Mouse (Mus musculus): Measurements from ENCODE around the gene Magi1. TPM values are rescaled to one million over a fixed set of nuclear protein-coding genes. Genes with fewer than 3 reads are reported as not detected.

The Magi1 gene
- polyA plus RNA-seq, 1 experiment: not detected

- Histone ChIP-seq H3K27ac (ENCODE audit: insufficient read depth, low read depth, low read length) (no peak overlapping the region), H3K4me3 (ENCODE audit: insufficient read depth, low read length) (no peak overlapping the region), H3K4me1 (ENCODE audit: control insufficient read depth, insufficient read depth, low read length) (no peaks in the 10 kb centered on the region)
- TF ChIP-seq CTCF (IDR thresholded peaks at IDR 0.05; ENCODE audit: low read depth, low read length): no peak
Measured at GRCm38 (mm10) chr6:94260831-94261230, 22.9 kb downstream of the Magi1 start.

- Histone ChIP-seq H3K27ac (ENCODE audit: insufficient read depth, low read depth, low read length) (no peak overlapping the region), H3K4me3 (ENCODE audit: insufficient read depth, low read length) (no peak overlapping the region), H3K4me1 (ENCODE audit: control insufficient read depth, insufficient read depth, low read length) (peaks cover 2% of the 10 kb centered on the region; the same call in 1 of the 2 replicates)
- TF ChIP-seq CTCF (IDR thresholded peaks at IDR 0.05; ENCODE audit: low read depth, low read length) (no peak), POLR2A (IDR thresholded peaks at IDR 0.05; ENCODE audit: borderline replicate concordance, low read depth, low read length) (no peak)
Measured at GRCm38 (mm10) chr6:94259981-94260380, 23.7 kb downstream of the Magi1 start.

- TF ChIP-seq CTCF (IDR thresholded peaks at IDR 0.05; ENCODE audit: low read depth, low read length): no peak
- TF ChIP-seq POLR2A (IDR thresholded peaks at IDR 0.05; ENCODE audit: borderline replicate concordance, low read depth, low read length): no peak
- H3K4me1 ChIP-seq (ENCODE audit: control insufficient read depth, insufficient read depth, low read length): peaks cover 8% of the 10 kb centered on the region
- H3K4me3 ChIP-seq (ENCODE audit: insufficient read depth, low read length): no peak overlapping the region
- no peak overlapping the region for H3K27ac ChIP-seq (ENCODE audit: insufficient read depth, low read depth, low read length)
Measured at GRCm38 (mm10) chr6:94257831-94258173, 25.9 kb downstream of the Magi1 start.

GRCm38 (mm10) chr6:94256982-94257830, 26.5 kb downstream of the Magi1 start:
- TF ChIP-seq CTCF (IDR thresholded peaks at IDR 0.05; ENCODE audit: low read depth, low read length): no peak
- TF ChIP-seq POLR2A (IDR thresholded peaks at IDR 0.05; ENCODE audit: borderline replicate concordance, low read depth, low read length): no peak
- Histone ChIP-seq H3K4me3 (ENCODE audit: insufficient read depth, low read length) (no peak overlapping the region), H3K4me1 (ENCODE audit: control insufficient read depth, insufficient read depth, low read length) (peaks cover 8% of the 10 kb centered on the region), H3K27ac (ENCODE audit: insufficient read depth, low read depth, low read length) (no peak overlapping the region)

- TF ChIP-seq POLR2A (IDR thresholded peaks at IDR 0.05; ENCODE audit: borderline replicate concordance, low read depth, low read length): no peak
- Histone ChIP-seq H3K4me1 (ENCODE audit: control insufficient read depth, insufficient read depth, low read length) (peaks cover 8% of the 10 kb centered on the region), H3K4me3 (ENCODE audit: insufficient read depth, low read length) (no peak overlapping the region; the same call in 1 of the 2 replicates), H3K27ac (ENCODE audit: insufficient read depth, low read depth, low read length) (no peak overlapping the region)
Measured at GRCm38 (mm10) chr6:94253943-94254342, 29.8 kb downstream of the Magi1 start.

- Histone ChIP-seq H3K27ac (ENCODE audit: insufficient read depth, low read depth, low read length) (no peak overlapping the region), H3K4me3 (ENCODE audit: insufficient read depth, low read length) (no peak overlapping the region), H3K4me1 (ENCODE audit: control insufficient read depth, insufficient read depth, low read length) (peaks cover 8% of the 10 kb centered on the region)
- TF ChIP-seq POLR2A (IDR thresholded peaks at IDR 0.05; ENCODE audit: borderline replicate concordance, low read depth, low read length) (no peak), CTCF (IDR thresholded peaks at IDR 0.05; ENCODE audit: low read depth, low read length) (no peak)
Measured at GRCm38 (mm10) chr6:94251358-94251945, 32.3 kb downstream of the Magi1 start.

GRCm38 (mm10) chr6:94249286-94249790, 34.4 kb downstream of the Magi1 start:
- H3K27ac ChIP-seq (ENCODE audit: insufficient read depth, low read depth, low read length): no peak overlapping the region
- peaks cover 5% of the 10 kb centered on the region for H3K4me1 ChIP-seq (ENCODE audit: control insufficient read depth, insufficient read depth, low read length)
- H3K4me3 ChIP-seq (ENCODE audit: insufficient read depth, low read length): no peak overlapping the region
- TF ChIP-seq POLR2A (IDR thresholded peaks at IDR 0.05; ENCODE audit: borderline replicate concordance, low read depth, low read length) (no peak), CTCF (IDR thresholded peaks at IDR 0.05; ENCODE audit: low read depth, low read length) (no peak)

GRCm38 (mm10) chr6:94241251-94241650, 42.5 kb downstream of the Magi1 start:
- Histone ChIP-seq H3K4me1 (ENCODE audit: control insufficient read depth, insufficient read depth, low read length) (no peaks in the 10 kb centered on the region), H3K27ac (ENCODE audit: insufficient read depth, low read depth, low read length) (no peak overlapping the region), H3K4me3 (ENCODE audit: insufficient read depth, low read length) (no peak overlapping the region)
- TF ChIP-seq POLR2A (IDR thresholded peaks at IDR 0.05; ENCODE audit: borderline replicate concordance, low read depth, low read length): no peak
- no peak for TF ChIP-seq CTCF (IDR thresholded peaks at IDR 0.05; ENCODE audit: low read depth, low read length)

- no peak for TF ChIP-seq POLR2A (IDR thresholded peaks at IDR 0.05; ENCODE audit: borderline replicate concordance, low read depth, low read length)
- no peak for TF ChIP-seq CTCF (IDR thresholded peaks at IDR 0.05; ENCODE audit: low read depth, low read length)
- Histone ChIP-seq H3K4me3 (ENCODE audit: insufficient read depth, low read length) (no peak overlapping the region), H3K27ac (ENCODE audit: insufficient read depth, low read depth, low read length) (no peak overlapping the region), H3K4me1 (ENCODE audit: control insufficient read depth, insufficient read depth, low read length) (no peaks in the 10 kb centered on the region)
Measured at GRCm38 (mm10) chr6:94238643-94239042, 45.1 kb downstream of the Magi1 start.

GRCm38 (mm10) chr6:94236899-94237298, 46.8 kb downstream of the Magi1 start:
- TF ChIP-seq CTCF (IDR thresholded peaks at IDR 0.05; ENCODE audit: low read depth, low read length) (no peak), POLR2A (IDR thresholded peaks at IDR 0.05; ENCODE audit: borderline replicate concordance, low read depth, low read length) (no peak)
- H3K27ac ChIP-seq (ENCODE audit: insufficient read depth, low read depth, low read length): no peak overlapping the region
- H3K4me3 ChIP-seq (ENCODE audit: insufficient read depth, low read length): no peak overlapping the region
- H3K4me1 ChIP-seq (ENCODE audit: control insufficient read depth, insufficient read depth, low read length): no peaks in the 10 kb centered on the region

All from bone marrow macrophage, adult 2 months (primary cell).